Mouse (Mus musculus) lung, postnatal 36 days (tissue): Measurements from ENCODE around the gene Mrpl40.

Source experiments
- DNase-seq: peaks from one replicate; pipeline ENCODE4 v3.0.0; 2022; ENCODE audit warnings: mixed read lengths

Mrpl40 gene

DNA sequence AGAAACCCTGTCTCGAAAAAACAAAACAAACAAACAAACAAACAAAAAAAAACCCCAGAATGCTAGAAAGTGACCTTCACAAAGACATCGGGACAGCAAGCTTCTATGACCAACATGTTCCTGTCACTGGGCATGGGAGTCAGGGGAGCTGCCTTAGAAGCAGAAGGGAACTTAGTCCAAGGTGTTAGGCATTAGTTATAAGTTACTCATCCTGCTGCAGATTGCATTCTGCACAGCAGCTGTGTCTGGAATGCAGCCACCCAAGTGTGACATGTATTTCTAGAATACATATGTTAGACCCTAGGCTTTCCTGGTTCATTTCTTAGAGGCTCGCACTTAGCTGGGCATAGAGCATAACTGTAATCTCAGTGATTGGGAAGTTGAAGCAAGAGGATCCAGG is 48.0 kb downstream of the Mrpl40 start:
- no peak for DNase-seq

DNA sequence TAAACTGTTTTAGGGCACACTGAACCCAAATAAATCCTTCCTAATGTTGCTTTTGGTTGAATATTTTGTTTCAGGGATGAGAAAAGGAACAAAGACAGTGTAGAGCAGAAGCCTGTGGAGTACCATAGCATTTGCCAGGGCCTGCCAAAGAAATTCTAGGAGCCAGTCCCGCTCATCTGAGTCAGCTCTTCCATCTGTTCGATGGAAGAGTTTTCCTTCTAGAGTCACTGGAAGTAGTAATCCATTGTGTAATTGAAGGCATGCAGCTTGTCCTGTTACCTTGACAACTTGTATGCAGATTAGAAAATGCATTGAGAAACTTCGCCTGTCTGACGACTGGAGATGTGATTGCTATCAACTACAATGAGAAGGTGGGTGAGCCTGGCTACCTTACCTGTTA is 53.7 kb downstream of the Mrpl40 start:
- no peak for DNase-seq

- DNase-seq = no peak
Measured at GRCm38 (mm10) chr16:18822356-18822755, 54.3 kb downstream of the Mrpl40 start.
